Mouse (Mus musculus) liver, embryonic 14.5 days (tissue): ENCODE data around the gene Cpsf6. TPM values are rescaled to one million over a fixed set of nuclear protein-coding genes. Genes with fewer than 3 reads are reported as not detected.
"Not testable (repeated sequence)": the region's sequence is repeated elsewhere in the genome, so short reads cannot be mapped to it uniquely, and the experiment has no call there.

Source experiments
- ATAC-seq: fragments of 200-750 bp; cut with Nextera tagmentation; 2 replicates; pipeline ENCODE4 v1.8.0; 2017; ENCODE audit warnings: moderate number of reproducible peaks, mild to moderate bottlenecking, moderate library complexity; ENCODE audit not compliant: insufficient read depth
- DNase-seq, 3 experiments: peaks; one replicate each; pipeline ENCODE4 v3.0.0-alpha.2; 2012 to 2013; ENCODE audit warnings: low read depth in 3 of 3, low spot score in 3 of 3
- H3K27ac ChIP-seq: fragments of 300-500 bp; sonication (generic); 2 replicates; pipeline ENCODE4 v1.5.1; 2014; ENCODE audit warnings: moderate library complexity, mild to moderate bottlenecking, control low read depth, inconsistent platforms
- H3K27me3 ChIP-seq: fragments of 300-500 bp; sonication (generic); 2 replicates; pipeline ENCODE4 v1.6.1; 2014; ENCODE audit warnings: mild to moderate bottlenecking, low read length, moderate library complexity; ENCODE audit not compliant: control insufficient read depth, insufficient read depth
- H3K36me3 ChIP-seq: fragments of 300-500 bp; sonication (generic); replicated peaks from 2 replicates; pipeline ENCODE4 v1.6.1; 2014; ENCODE audit warnings: low read depth; ENCODE audit not compliant: control insufficient read depth, insufficient read depth
- H3K4me1 ChIP-seq, 2 experiments: fragments of 200-500 bp in 1 of 2; fragments of 300-500 bp in 1 of 2; sonication (generic) in 1 of 2; replicated peaks; 2 replicates each; pipeline ENCODE4 v1.6.1; 2012 to 2014; ENCODE audit warnings: antibody characterized with exemption in 1 of 2, inconsistent platforms in 1 of 2, low read length in 1 of 2; ENCODE audit not compliant: control insufficient read depth in 2 of 2, insufficient read depth in 2 of 2
- H3K4me2 ChIP-seq: fragments of 300-500 bp; sonication (generic); 2 replicates; pipeline ENCODE4 v1.6.1; 2014; ENCODE audit warnings: low read depth, mild to moderate bottlenecking, control low read depth, moderate library complexity
- H3K4me3 ChIP-seq, 2 experiments: fragments of 200-500 bp in 1 of 2; fragments of 300-500 bp in 1 of 2; sonication (generic) in 1 of 2; 2 replicates each; pipeline ENCODE4 v1.5.1; 2012 to 2014; ENCODE audit warnings: low read depth in 2 of 2, low read length in 2 of 2, mild to moderate bottlenecking in 2 of 2, control low read depth in 1 of 2, inconsistent platforms in 1 of 2, moderate library complexity in 1 of 2; ENCODE audit not compliant: insufficient read depth in 1 of 2
- H3K9ac ChIP-seq: fragments of 300-500 bp; sonication (generic); replicated peaks from 2 replicates; pipeline ENCODE4 v1.6.1; 2014; ENCODE audit warnings: mild to moderate bottlenecking, control low read depth, moderate library complexity
- H3K9me3 ChIP-seq: fragments of 300-500 bp; sonication (generic); 2 replicates; pipeline ENCODE4 v1.6.1; 2016; ENCODE audit warnings: low read length, mixed read lengths; ENCODE audit not compliant: control insufficient read depth
- CTCF ChIP-seq: IDR thresholded peaks from 2 replicates; pipeline ENCODE4 v1.5.1; 2016; ENCODE audit warnings: antibody characterized with exemption, low read depth, control low read depth
- EP300 ChIP-seq: IDR thresholded peaks from 2 replicates; pipeline ENCODE4 v1.6.1; 2016; ENCODE audit warnings: antibody characterized with exemption, low read depth
- WGBS: fragments of 180-500 bp; shearing (Covaris S2); extraction: QIAGEN DNeasy Blood & Tissue Kit; methylation state at CpG from one replicate; pipeline ENCODE4 v1.1.7; 2014; ENCODE audit not compliant: insufficient replicate concordance; 5-methylcytosine and 5-hydroxymethylcytosine counted together
- polyA plus RNA-seq, 2 experiments: library from polyadenylated mRNA; depleted of rRNA in 1 of 2; stranded (reverse) in 1 of 2; unstranded in 1 of 2; fragments of >200 nt; fragmentation: Nextera tagmentation in 1 of 2; extraction: Ambion mirVana in 1 of 2; gene quantifications; 2 replicates each; pipeline versions ENCODE4 v1.2.1 to v1.2.3; 2012 to 2014

Cpsf6 gene
- polyA plus RNA-seq, 2 experiments: 27.5 to 51.7 TPM

DNA sequence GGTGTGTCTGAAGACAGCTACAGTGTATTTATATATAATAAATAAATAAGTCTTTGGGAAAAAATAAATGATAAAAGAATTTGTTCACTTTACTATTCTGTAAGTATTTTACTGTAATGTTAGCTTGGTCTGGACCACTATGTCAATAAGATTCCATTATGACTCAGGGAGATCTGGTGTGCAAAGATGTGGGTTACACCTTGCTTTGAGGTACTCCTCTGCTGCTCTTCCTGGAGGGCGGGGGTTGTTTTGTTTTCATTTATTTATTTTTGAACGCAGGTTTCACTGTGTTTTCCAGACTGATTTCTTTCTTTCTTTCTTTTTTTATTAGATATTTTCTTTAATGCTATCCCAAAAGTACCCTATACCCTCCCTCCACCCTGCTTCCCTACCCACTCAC is 12.0 kb upstream of the Cpsf6 start:
- Histone ChIP-seq H3K27me3 (no peaks in the 10 kb centered on the region), H3K9me3 (no peaks in the 10 kb centered on the region), H3K4me3 (no peak overlapping the region), H3K36me3 (no peaks in the 10 kb centered on the region), H3K4me2 (no peak overlapping the region), H3K4me1 (peaks cover 0 to 2% of the 10 kb centered on the region in 2 experiments; a peak in 1 of 4 replicates), H3K9ac (no peak overlapping the region), H3K27ac (no peak overlapping the region)
- ATAC-seq (no peak), DNase-seq (no peak)
- WGBS: 67% methylated on average over 2 of the region's 2 CpGs
- TF ChIP-seq CTCF: no peak
- TF ChIP-seq EP300: no peak

DNA sequence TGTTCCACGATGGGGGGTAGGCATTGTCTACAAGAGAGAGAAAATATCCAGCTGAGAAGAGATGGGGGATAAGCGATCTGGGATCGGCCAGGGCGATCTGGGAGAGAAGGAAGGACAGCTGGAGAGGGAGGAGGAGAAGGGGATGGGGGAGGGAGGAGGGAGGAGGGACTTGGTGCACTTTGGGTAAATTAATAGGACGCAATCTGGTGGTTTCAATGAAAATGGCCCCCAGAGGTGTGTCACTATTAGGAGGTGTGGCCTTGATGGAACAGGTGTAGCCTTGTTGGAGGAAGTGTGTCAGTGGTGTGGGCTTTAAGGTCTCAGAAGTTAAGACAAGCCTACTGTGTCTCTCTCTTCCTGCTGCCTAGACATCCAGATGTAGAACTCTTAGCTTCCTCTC is 11.2 kb upstream of the Cpsf6 start:
- ATAC-seq (no peak), DNase-seq (no peak)
- Histone ChIP-seq H3K9ac (no peak overlapping the region), H3K36me3 (no peaks in the 10 kb centered on the region), H3K9me3 (no peaks in the 10 kb centered on the region), H3K4me1 (peaks cover 0 to 2% of the 10 kb centered on the region in 2 experiments; a peak in 1 of 4 replicates), H3K4me3 (no peak overlapping the region), H3K27ac (no peak overlapping the region), H3K4me2 (no peak overlapping the region), H3K27me3 (no peaks in the 10 kb centered on the region)
- WGBS: 46% methylated on average over 5 of the region's 5 CpGs
- TF ChIP-seq EP300 (no peak), CTCF (no peak)

DNA sequence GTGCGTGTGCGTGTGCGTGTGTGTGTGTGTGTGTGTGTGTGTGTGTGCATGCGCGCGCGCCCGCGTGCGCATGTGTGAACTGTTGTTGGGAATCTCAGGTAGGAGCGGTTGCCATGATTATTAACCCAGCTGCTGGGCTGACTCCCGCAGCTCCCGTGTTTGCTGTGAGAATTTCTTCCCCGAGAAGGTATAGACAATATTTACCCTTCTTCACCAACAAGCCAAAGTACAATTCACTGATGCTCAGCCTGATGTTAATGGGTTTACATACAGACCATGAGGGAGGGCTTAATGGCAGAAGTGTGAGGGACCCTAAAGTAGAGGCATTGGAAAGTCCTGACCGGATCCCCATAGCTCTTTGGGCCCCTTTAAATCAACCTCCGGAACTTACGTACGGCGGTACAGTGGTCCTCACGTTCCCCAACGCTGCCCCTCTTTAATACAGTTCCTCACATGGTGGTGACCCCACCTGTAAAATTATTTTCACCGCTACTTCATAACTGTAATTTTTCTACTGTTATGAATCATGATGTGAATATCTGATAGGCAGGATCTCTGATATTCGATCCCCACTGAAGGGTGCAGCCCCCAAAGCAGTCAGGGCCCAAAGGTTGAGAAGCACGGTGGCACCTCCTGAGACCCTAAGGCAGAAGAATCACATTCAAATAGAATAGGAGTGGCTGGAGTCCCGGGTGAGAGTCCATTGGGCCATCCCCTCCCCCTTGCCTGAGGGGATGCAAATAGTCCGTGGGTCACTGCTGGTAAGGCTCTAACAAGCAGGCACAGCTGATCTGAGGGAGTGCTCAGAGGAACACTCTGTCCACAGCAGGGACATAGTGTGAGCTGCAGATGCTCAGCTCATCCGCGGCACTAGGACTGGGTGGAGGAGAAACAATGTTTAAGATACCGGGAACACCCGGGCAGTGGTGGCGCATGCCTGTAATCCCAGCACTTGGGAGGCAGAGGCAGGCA is 10.4 kb upstream of the Cpsf6 start:
- H3K36me3 ChIP-seq: no peaks in the 10 kb centered on the region
- H3K4me2 ChIP-seq: no peak overlapping the region; the same call in 1 of the 2 replicates
- H3K4me3 ChIP-seq: no peak overlapping the region; a peak in 1 of 4 replicates
- peaks cover 0 to 2% of the 10 kb centered on the region in 2 experiments; a peak in 1 of 4 replicates for H3K4me1 ChIP-seq
- WGBS: 60% methylated on average over 31 of the region's 31 CpGs
- no peaks in the 10 kb centered on the region for H3K27me3 ChIP-seq
- TF ChIP-seq CTCF (no peak), EP300 (no peak)
- H3K9me3 ChIP-seq: no peaks in the 10 kb centered on the region
- DNase-seq (no peak), ATAC-seq (peak; percentile 25; the same call in 1 of the 2 replicates)
- no peak overlapping the region for H3K27ac ChIP-seq
- H3K9ac ChIP-seq: no peak overlapping the region

DNA sequence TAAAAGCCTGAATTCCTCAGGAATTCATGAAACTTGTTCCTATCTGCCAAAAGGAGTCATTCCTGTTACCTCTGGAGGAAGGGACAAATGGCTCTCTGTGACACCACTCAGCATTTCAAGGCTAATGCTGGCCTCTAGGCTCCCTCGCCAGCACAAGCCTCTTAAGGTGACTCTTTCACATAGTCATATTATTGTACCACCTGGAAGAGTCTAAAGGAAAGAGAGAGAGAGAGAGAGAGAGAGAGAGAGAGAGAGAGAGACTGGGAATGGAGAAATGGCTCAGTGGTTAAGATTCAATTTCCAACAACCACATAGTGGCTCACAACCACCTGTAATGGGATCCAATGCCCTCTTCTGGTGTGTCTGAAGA is 9.5 kb upstream of the Cpsf6 start:
- Histone ChIP-seq H3K27me3 (no peaks in the 10 kb centered on the region), H3K27ac (no peak overlapping the region), H3K9ac (no peak overlapping the region), H3K36me3 (no peaks in the 10 kb centered on the region), H3K4me1 (peaks cover 0 to 2% of the 10 kb centered on the region in 2 experiments; a peak in 1 of 4 replicates), H3K9me3 (no peaks in the 10 kb centered on the region), H3K4me3 (no peak overlapping the region), H3K4me2 (no peak overlapping the region)
- DNase-seq: no peak
- WGBS: 79% methylated on average over 1 of the region's 1 CpGs
- TF ChIP-seq CTCF: no peak
- no peak for TF ChIP-seq EP300
- no peak for ATAC-seq

DNA sequence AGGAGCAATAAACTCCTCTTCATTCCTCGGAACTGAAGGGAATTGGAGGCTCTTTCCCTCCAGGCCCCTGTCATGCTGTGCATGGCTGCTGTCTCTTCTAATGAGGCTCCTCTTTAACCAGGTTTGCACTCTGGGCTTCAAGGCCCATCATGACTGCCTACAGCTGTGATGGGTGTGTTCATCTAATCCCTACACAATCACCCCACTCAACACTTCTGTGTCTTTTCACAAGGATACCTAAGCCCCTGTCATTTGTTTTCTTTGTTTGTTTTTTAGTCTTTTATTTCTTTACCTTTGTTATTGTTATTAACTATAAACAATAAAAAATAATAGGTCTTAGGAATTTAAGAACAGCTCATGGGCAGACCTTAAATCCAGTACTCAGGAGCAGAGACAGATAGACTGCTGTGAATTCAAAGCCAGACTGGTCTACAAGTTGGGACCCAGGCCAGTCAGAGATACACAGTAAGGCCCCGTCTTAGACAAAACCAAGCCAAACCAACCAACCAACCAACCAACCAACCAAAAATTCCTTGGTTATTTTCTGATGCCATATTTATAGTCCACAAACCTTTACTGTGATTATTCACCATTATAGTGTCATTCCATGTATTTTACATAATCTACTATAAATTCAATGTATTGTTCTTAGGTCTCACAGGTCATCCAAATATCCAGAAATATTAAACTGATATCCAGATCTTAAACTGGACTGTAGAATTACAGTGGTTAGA is 9.0 kb upstream of the Cpsf6 start:
- Histone ChIP-seq H3K9ac (no peak overlapping the region), H3K4me3 (no peak overlapping the region), H3K36me3 (no peaks in the 10 kb centered on the region), H3K27me3 (no peaks in the 10 kb centered on the region), H3K9me3 (no peaks in the 10 kb centered on the region), H3K27ac (no peak overlapping the region), H3K4me2 (no peak overlapping the region), H3K4me1 (peaks cover 0 to 2% of the 10 kb centered on the region in 2 experiments; a peak in 1 of 4 replicates)
- WGBS: 67% methylated on average over 2 of the region's 2 CpGs
- no peak for ATAC-seq
- TF ChIP-seq CTCF (no peak), EP300 (no peak)
- no peak for DNase-seq

DNA sequence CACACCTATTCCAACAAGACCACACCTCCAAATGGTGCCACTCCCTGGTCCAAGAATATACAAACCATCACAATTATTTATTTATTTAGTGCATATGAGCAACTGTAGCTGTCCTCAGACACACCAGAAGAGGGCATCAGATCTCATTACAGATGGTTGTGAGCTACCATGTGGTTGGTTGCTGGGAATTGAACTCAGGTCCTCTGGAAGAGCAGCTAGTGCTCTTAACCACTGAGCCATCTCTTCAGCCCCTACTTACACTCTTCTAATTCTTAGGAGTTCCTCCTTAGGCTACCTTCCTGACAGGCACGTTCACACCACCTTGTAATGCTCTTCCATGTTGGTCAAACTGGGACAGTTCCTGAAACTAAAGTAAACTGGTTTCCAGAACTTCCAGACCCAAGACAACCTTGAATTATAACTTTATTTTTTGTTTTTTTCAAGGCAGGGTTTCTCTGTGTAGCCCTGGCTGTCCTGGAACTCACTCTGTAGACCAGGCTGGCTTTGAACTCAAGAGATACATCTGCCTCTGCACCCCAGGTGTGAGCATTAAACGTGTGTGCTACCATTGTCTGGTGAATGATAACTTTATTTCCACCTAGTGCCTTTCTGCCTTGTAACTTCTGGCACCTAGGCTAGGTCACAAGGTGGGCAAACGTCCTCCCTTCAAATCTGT is 8.3 kb upstream of the Cpsf6 start:
- not testable (repeated sequence) for DNase-seq, H3K27me3 ChIP-seq, H3K4me1 ChIP-seq, H3K36me3 ChIP-seq, H3K9me3 ChIP-seq, H3K4me2 ChIP-seq, H3K9ac ChIP-seq, H3K27ac ChIP-seq, ATAC-seq, H3K4me3 ChIP-seq
- 42% methylated on average over 3 of the region's 3 CpGs for WGBS
